Mouse (Mus musculus): ENCODE measurements around the gene Urgcp. TPM values are rescaled to one million over a fixed set of nuclear protein-coding genes. Genes with fewer than 3 reads are reported as not detected.

The Urgcp gene
- polyA plus RNA-seq, 1 experiment from 2014 or later = 16.0 TPM

DNA sequence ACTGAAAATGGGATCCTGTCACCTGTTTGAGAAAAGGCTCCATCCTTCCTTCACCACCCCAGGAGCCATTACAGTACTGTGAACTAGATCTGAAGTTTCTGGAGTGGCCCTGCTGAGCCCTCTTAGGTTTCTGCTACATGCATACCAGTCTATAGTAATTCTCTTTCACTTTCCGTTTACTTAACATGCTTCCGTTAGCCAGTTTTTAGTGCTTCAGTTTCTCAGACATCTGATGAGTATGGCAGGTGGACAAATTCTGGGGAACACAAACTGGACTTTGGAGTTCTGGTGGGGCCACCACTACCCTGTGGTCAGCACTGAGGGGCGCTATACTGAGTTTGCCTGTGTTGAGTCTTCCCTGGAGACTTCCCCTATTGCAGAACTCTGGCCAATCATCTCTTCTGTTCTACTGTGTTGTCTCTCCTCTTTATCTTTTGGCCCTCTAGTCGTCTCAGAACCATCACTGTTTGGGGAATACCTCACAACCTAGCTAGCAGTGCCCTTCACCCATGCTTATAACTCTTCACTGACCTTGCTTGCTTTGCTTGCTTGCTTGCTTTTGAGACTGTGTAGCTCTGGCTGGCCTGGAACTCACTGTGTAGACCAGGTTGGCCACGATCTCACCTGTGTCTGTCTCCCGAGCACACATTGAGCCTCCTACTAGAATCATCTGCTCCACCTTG, 27.0 kb upstream of the Urgcp start:
- Histone ChIP-seq H3K4me1 (ENCODE audit: control insufficient read depth, insufficient read depth, low read length) (peaks cover 15% of the 10 kb centered on the region), H3K36me3 (ENCODE audit: control insufficient read depth, insufficient read depth, low read length) (peaks cover 31% of the 10 kb centered on the region), H3K4me3 (ENCODE audit: low read depth, low read length) (peak overlapping the region; percentile 86), H3K4me2 (ENCODE audit: low read length) (peak overlapping the region; percentile 94), H3K9ac (ENCODE audit: low read length) (peak overlapping the region; percentile 84), H3K27ac (ENCODE audit: low read depth, low read length) (peak overlapping the region; percentile 91; the same call in 1 of the 2 replicates), H3K27me3 (replicated peaks; ENCODE audit: control insufficient read depth, insufficient read depth, low read length) (no peaks in the 10 kb centered on the region), H3K9me3 (replicated peaks; ENCODE audit: control insufficient read depth, low read length) (no peaks in the 10 kb centered on the region)
- ATAC-seq (no peak), DNase-seq (ENCODE audit: low spot score) (no peak)
- WGBS = 77% methylated on average over 6 of the region's 6 CpGs

DNA sequence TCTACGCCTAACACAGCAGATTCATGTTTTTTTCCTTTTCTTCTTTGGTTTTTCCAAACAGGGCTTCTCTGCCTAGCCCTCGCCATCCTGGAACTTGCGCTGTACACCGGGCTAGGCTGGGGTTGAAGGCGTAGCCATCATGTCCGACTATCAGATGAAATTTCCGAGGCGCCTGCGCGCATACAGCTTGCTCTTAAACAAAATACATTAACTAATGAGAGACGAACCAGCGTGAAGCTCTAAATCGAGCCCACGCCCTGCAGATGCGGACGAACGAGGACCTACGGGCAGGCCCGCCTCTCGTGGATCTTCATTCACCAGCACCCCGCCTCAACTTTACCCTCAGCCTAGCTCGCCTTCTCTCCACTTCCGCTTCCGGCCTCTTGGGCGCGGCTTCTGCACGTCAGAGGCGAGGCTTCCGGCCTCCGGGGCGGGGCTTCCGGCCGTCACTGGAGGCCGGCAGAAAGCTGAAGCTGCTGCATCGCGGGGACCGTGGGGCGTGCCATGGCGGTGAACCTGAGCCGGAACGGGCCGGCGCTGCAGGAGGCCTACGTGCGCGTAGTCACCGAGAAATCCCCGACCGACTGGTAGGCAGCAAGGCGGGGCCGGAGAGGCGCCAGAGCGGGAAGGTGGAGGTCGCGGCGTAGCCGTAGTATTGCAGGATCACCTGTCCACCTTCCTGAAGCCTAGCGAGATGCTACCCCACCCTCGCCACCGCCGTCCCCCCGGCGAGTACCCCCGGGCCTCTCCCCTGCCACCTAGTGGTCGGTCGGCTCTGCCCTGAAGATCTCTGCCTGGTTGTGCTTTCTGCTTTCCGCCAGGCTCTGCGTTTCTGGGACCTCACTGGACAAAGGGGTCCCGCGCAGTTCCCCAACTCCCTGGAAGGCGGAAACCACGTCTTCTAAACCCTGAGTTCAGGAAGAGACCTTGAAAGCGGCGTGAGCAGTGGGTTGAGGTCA, 26.2 kb upstream of the Urgcp start, which contains the start of gene Dbnl:
Gene Dbnl, plus strand, starts transcription at position 433 of the 959 bp plus-strand sequence.
- WGBS = under 1% methylated on average over 66 of the region's 74 CpGs
- H3K4me3 ChIP-seq (ENCODE audit: low read depth, low read length) = peak within 1 kb of the TSS; percentile 86
- ATAC-seq = peak; percentile 99

DNA sequence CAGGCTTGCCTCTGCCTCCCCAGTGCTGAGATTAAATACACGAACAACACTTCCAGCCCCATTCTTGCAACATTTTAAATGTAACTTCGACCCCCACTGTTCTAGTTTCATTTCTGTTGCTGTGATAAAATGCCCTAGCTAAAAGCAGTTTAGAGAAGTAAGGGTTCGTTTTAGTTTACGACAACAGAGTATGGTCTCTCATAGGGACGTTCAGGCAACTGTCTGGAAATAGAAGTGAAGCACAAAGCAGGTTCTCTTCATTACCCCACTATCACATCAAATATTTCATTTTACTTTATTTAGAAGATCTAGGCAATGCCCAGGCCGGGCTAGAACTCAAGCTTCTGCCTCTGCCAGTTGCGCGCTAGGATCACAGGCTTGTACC, 25.5 kb upstream of the Urgcp start:
- H3K4me2 ChIP-seq (ENCODE audit: low read length) = peak overlapping the region; percentile 94
- H3K36me3 ChIP-seq (ENCODE audit: control insufficient read depth, insufficient read depth, low read length) = peaks cover 17% of the 10 kb centered on the region
- ATAC-seq (0 out of 2 replicates have a peak, but pooled peaks have one; percentile 13), DNase-seq (ENCODE audit: low spot score) (no peak)
- H3K27me3 ChIP-seq (replicated peaks; ENCODE audit: control insufficient read depth, insufficient read depth, low read length) = no peaks in the 10 kb centered on the region
- peak overlapping the region; percentile 86 for H3K4me3 ChIP-seq (ENCODE audit: low read depth, low read length)
- H3K9me3 ChIP-seq (replicated peaks; ENCODE audit: control insufficient read depth, low read length) = no peaks in the 10 kb centered on the region
- H3K4me1 ChIP-seq (ENCODE audit: control insufficient read depth, insufficient read depth, low read length) = peaks cover 15% of the 10 kb centered on the region
- WGBS = 38% methylated on average over 8 of the region's 8 CpGs
- H3K9ac ChIP-seq (ENCODE audit: low read length) = peak overlapping the region; percentile 84
- peak overlapping the region; percentile 91 for H3K27ac ChIP-seq (ENCODE audit: low read depth, low read length)

More for the DNA sequence above, 26.2 kb upstream of the Urgcp start, which contains the start of gene Dbnl:
- Histone ChIP-seq H3K4me2 (ENCODE audit: low read length) (peak within 1 kb of the TSS; percentile 94), H3K9me3 (replicated peaks; ENCODE audit: control insufficient read depth, low read length) (no peaks in the 10 kb centered on the region), H3K27me3 (replicated peaks; ENCODE audit: control insufficient read depth, insufficient read depth, low read length) (no peaks in the 10 kb centered on the region), H3K36me3 (ENCODE audit: control insufficient read depth, insufficient read depth, low read length) (peaks cover 22% of the 10 kb centered on the region), H3K9ac (ENCODE audit: low read length) (peak within 1 kb of the TSS; percentile 84), H3K4me1 (ENCODE audit: control insufficient read depth, insufficient read depth, low read length) (peaks cover 15% of the 10 kb centered on the region), H3K27ac (ENCODE audit: low read depth, low read length) (peak within 1 kb of the TSS; percentile 91)
- peak; percentile 97 for DNase-seq (ENCODE audit: low spot score)

DNA sequence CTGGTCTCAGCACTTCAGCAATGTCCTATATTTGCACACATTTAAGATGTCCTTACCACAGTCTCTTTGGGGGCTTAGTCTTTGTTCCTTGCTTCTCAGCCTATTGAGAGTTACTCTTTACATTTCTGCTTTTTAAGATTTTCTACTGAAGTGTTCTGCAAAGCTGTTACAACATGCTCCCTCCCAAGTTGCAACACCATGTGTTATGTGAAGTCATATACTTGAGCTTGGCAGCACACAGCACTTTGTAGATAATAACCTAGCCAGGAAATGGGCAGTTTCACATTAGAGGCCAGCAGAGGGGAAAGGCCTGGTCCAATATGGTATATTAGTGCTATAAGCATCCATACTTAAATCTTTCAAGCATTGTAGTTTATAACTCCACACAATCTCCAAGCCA, 23.6 kb upstream of the Urgcp start:
- no peak overlapping the region for H3K4me2 ChIP-seq (ENCODE audit: low read length)
- DNase-seq (ENCODE audit: low spot score) (no peak), ATAC-seq (no peak)
- peaks cover 15% of the 10 kb centered on the region for H3K4me1 ChIP-seq (ENCODE audit: control insufficient read depth, insufficient read depth, low read length)
- H3K9ac ChIP-seq (ENCODE audit: low read length) = no peak overlapping the region
- H3K9me3 ChIP-seq (replicated peaks; ENCODE audit: control insufficient read depth, low read length) = no peaks in the 10 kb centered on the region
- no peaks in the 10 kb centered on the region for H3K27me3 ChIP-seq (replicated peaks; ENCODE audit: control insufficient read depth, insufficient read depth, low read length)
- H3K4me3 ChIP-seq (ENCODE audit: low read depth, low read length) = no peak overlapping the region
- peaks cover 2% of the 10 kb centered on the region; the same call in 1 of the 2 replicates for H3K36me3 ChIP-seq (ENCODE audit: control insufficient read depth, insufficient read depth, low read length)
- no peak overlapping the region for H3K27ac ChIP-seq (ENCODE audit: low read depth, low read length)

DNA sequence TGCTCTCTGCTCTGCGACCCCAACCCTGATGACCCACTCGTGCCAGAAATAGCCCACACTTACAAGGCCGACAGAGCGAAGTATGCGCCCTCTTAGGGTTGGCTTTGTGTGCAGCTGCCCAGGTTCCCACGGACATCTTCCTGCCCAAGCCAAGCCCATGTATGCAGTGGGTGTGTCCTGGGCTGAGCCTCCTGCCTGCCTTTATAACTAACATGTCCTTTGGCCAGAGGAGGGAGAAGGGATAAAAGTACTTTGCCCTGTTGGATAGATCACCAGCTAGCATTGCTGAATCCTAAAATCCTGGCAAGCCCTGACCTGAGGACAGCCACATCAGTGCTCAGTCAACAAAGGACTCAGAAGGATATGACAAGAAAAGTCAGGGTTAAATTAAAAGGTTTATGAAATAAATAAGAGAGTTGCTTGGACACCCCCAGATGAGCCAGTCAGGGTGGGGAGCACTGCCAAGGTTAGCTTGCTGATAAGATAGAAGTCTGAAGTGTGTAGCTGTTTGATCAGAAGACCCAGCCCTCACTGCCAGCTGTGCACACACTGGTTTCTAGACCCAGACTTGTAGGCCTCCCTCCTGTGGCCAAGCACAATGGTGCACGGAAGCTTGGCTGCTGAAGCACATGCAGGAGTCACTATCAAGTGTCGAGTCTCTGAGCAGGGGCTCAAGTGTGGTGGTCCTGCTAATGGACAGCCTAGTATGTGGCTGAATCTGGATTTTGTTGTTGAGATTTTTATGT, 20.2 kb upstream of the Urgcp start:
- no peak for ATAC-seq
- WGBS = 73% methylated on average over 8 of the region's 8 CpGs

DNA sequence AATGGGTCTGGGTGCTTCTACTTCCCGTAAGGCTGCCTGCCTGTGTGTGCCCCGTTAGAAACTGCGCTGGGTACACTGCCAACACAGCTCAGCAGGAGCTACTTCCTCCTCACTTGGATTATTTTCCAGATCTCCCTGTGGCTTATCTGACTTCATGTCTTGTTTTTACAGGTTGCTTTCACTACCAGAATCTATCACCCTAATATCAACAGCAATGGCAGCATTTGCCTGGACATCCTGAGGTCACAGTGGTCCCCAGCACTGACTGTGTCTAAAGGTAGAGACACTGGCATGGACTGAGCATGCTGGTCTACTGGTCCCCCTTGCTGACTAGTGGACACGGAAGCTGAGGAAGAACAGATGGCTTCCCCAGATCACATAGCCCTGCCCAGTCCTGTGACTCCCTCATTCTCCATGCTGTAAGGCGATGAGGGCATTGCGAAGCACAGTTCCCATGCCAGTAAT, 17.9 kb upstream of the Urgcp start:
- H3K9me3 ChIP-seq (replicated peaks; ENCODE audit: control insufficient read depth, low read length) = no peaks in the 10 kb centered on the region
- no peak overlapping the region for H3K4me2 ChIP-seq (ENCODE audit: low read length)
- no peak overlapping the region for H3K27ac ChIP-seq (ENCODE audit: low read depth, low read length)
- no peak overlapping the region for H3K4me3 ChIP-seq (ENCODE audit: low read depth, low read length)
- 90% methylated on average over 6 of the region's 6 CpGs for WGBS
- DNase-seq (ENCODE audit: low spot score) (no peak), ATAC-seq (no peak)
- no peak overlapping the region for H3K9ac ChIP-seq (ENCODE audit: low read length)
- 0 out of 2 replicates have a peak, but pooled peaks cover 4% of the 10 kb centered on the region for H3K36me3 ChIP-seq (ENCODE audit: control insufficient read depth, insufficient read depth, low read length)
- no peaks in the 10 kb centered on the region for H3K4me1 ChIP-seq (ENCODE audit: control insufficient read depth, insufficient read depth, low read length)
- no peaks in the 10 kb centered on the region for H3K27me3 ChIP-seq (replicated peaks; ENCODE audit: control insufficient read depth, insufficient read depth, low read length)

More for the DNA sequence above, 20.2 kb upstream of the Urgcp start:
- Histone ChIP-seq H3K9ac (ENCODE audit: low read length) (no peak overlapping the region), H3K36me3 (ENCODE audit: control insufficient read depth, insufficient read depth, low read length) (0 out of 2 replicates have a peak, but pooled peaks cover 4% of the 10 kb centered on the region), H3K27me3 (replicated peaks; ENCODE audit: control insufficient read depth, insufficient read depth, low read length) (no peaks in the 10 kb centered on the region), H3K27ac (ENCODE audit: low read depth, low read length) (no peak overlapping the region), H3K4me1 (ENCODE audit: control insufficient read depth, insufficient read depth, low read length) (peaks cover 2% of the 10 kb centered on the region; the same call in 1 of the 2 replicates), H3K9me3 (replicated peaks; ENCODE audit: control insufficient read depth, low read length) (no peaks in the 10 kb centered on the region), H3K4me2 (ENCODE audit: low read length) (no peak overlapping the region), H3K4me3 (ENCODE audit: low read depth, low read length) (no peak overlapping the region)
- no peak for DNase-seq (ENCODE audit: low spot score)

DNA sequence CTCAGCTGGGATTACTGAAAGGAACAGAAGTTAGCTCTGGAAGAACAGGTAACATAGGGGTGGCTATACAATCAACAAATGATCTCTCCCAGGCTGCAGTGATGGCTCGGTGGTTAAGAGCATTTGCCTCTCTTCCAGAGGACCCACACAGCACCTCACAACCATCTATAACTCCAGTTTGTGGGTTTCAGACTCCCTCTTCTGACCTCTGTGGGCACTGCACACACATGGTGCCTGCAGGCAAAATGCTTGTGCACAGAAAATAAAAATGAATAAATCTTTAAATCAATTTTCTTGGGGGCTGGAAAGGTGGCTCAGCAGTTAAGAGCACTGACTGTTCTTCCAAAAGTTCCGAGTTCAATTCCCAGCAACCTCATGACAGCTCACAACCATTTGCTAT, 16.3 kb upstream of the Urgcp start:
- Histone ChIP-seq H3K4me3 (ENCODE audit: low read depth, low read length) (no peak overlapping the region), H3K27me3 (replicated peaks; ENCODE audit: control insufficient read depth, insufficient read depth, low read length) (no peaks in the 10 kb centered on the region), H3K4me2 (ENCODE audit: low read length) (no peak overlapping the region), H3K9me3 (replicated peaks; ENCODE audit: control insufficient read depth, low read length) (no peaks in the 10 kb centered on the region), H3K27ac (ENCODE audit: low read depth, low read length) (no peak overlapping the region), H3K4me1 (ENCODE audit: control insufficient read depth, insufficient read depth, low read length) (no peaks in the 10 kb centered on the region), H3K9ac (ENCODE audit: low read length) (no peak overlapping the region), H3K36me3 (ENCODE audit: control insufficient read depth, insufficient read depth, low read length) (0 out of 2 replicates have a peak, but pooled peaks cover 4% of the 10 kb centered on the region)
- 66% methylated on average over 2 of the region's 2 CpGs for WGBS
- DNase-seq (ENCODE audit: low spot score) (no peak), ATAC-seq (no peak)

DNA sequence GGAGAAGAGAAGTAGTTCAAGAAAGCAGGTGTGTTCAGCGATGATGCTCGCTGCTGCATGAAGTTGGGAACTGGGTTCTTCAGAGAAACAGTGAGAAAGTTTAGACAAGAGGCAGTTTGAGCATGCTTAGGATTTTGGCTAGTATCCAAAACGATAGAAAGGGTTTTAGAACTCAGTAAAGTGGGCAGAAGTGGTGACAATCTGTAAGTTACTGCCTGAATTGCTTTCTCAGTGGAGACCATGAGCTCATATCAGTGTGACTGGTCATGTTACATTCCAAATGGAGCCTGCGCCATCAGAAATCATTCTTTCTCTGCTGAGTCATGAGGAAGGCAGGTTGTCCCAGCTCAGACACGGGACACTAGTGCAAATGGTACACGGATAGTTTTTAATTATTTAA, 3.8 kb upstream of the Urgcp start:
- H3K27ac ChIP-seq (ENCODE audit: low read depth, low read length) = no peak overlapping the region

More for the DNA sequence above, 3.8 kb upstream of the Urgcp start:
- no peaks in the 10 kb centered on the region for H3K27me3 ChIP-seq (replicated peaks; ENCODE audit: control insufficient read depth, insufficient read depth, low read length)
- no peak overlapping the region for H3K4me3 ChIP-seq (ENCODE audit: low read depth, low read length)
- DNase-seq (ENCODE audit: low spot score) (no peak), ATAC-seq (no peak)
- no peak overlapping the region for H3K9ac ChIP-seq (ENCODE audit: low read length)
- 84% methylated on average over 6 of the region's 6 CpGs for WGBS
- H3K4me2 ChIP-seq (ENCODE audit: low read length) = no peak overlapping the region
- H3K36me3 ChIP-seq (ENCODE audit: control insufficient read depth, insufficient read depth, low read length) = 0 out of 2 replicates have a peak, but pooled peaks cover 5% of the 10 kb centered on the region
- no peaks in the 10 kb centered on the region for H3K9me3 ChIP-seq (replicated peaks; ENCODE audit: control insufficient read depth, low read length)
- peaks cover 3% of the 10 kb centered on the region; the same call in 1 of the 2 replicates for H3K4me1 ChIP-seq (ENCODE audit: control insufficient read depth, insufficient read depth, low read length)

All from forebrain, embryonic 14.5 days (tissue).